Mouse (Mus musculus) lung, postnatal 0 days (tissue): ENCODE data around the gene Htr2a. TPM values are rescaled to one million over a fixed set of nuclear protein-coding genes. Genes with fewer than 3 reads are reported as not detected.

Experiments used
- ATAC-seq: fragments of 200-750 bp; cut with Nextera tagmentation; 2 replicates; pipeline ENCODE4 v1.8.0; 2017; ENCODE audit warnings: moderate library complexity
- DNase-seq: peaks from one replicate; pipeline ENCODE4 v3.0.0-alpha.2; 2016; ENCODE audit warnings: low spot score
- H3K27ac ChIP-seq: fragments of 300-500 bp; sonication (generic); 2 replicates; pipeline ENCODE4 v1.5.1; 2014; ENCODE audit warnings: antibody characterized with exemption, mild to moderate bottlenecking, low read length, mixed read lengths
- H3K27me3 ChIP-seq: fragments of 300-500 bp; sonication (generic); replicated peaks from 2 replicates; pipeline ENCODE4 v1.6.1; 2014; ENCODE audit warnings: low read length, mixed read lengths; ENCODE audit not compliant: insufficient read depth
- H3K36me3 ChIP-seq: fragments of 300-500 bp; sonication (generic); 2 replicates; pipeline ENCODE4 v1.6.1; 2014; ENCODE audit warnings: low read length, mixed read lengths; ENCODE audit not compliant: insufficient read depth
- H3K4me1 ChIP-seq: fragments of 300-500 bp; sonication (generic); 2 replicates; pipeline ENCODE4 v1.6.1; 2014; ENCODE audit warnings: antibody characterized with exemption, low read depth, low read length, mixed read lengths; ENCODE audit not compliant: insufficient read depth
- H3K4me2 ChIP-seq: fragments of 300-500 bp; sonication (generic); replicated peaks from 2 replicates; pipeline ENCODE4 v1.6.1; 2014; ENCODE audit warnings: low read depth, mild to moderate bottlenecking, low read length, moderate library complexity, mixed read lengths
- H3K4me3 ChIP-seq: fragments of 300-500 bp; sonication (generic); 2 replicates; pipeline ENCODE4 v1.5.1; 2014; ENCODE audit warnings: low read depth, low read length
- H3K9ac ChIP-seq: fragments of 300-500 bp; sonication (generic); replicated peaks from 2 replicates; pipeline ENCODE4 v1.6.1; 2014; ENCODE audit warnings: low read depth, mild to moderate bottlenecking
- H3K9me3 ChIP-seq: fragments of 300-500 bp; sonication (generic); 2 replicates; pipeline ENCODE4 v1.6.1; 2016; ENCODE audit warnings: low read length, mixed read lengths
- CTCF ChIP-seq: IDR thresholded peaks from 2 replicates; pipeline ENCODE4 v1.5.1; 2016; ENCODE audit warnings: antibody characterized with exemption, mild to moderate bottlenecking
- EP300 ChIP-seq: IDR thresholded peaks from 2 replicates; pipeline ENCODE4 v1.6.1; 2016; ENCODE audit warnings: antibody characterized with exemption, mild to moderate bottlenecking, control low read depth
- WGBS: fragments of 180-500 bp; shearing (Covaris S2); extraction: QIAGEN DNeasy Blood & Tissue Kit; methylation state at CpG from one replicate; pipeline ENCODE4 v1.1.7; 2014; 5-methylcytosine and 5-hydroxymethylcytosine counted together
- polyA plus RNA-seq: library from polyadenylated mRNA; unstranded; fragments of >200 nt; fragmentation: Nextera tagmentation; extraction: Ambion mirVana; gene quantifications from 2 replicates; pipeline ENCODE4 v1.2.1, GENCODE M21; 2015

Gene Htr2a
- polyA plus RNA-seq, 1 experiment from 2014 or later = 0.68 TPM

DNA sequence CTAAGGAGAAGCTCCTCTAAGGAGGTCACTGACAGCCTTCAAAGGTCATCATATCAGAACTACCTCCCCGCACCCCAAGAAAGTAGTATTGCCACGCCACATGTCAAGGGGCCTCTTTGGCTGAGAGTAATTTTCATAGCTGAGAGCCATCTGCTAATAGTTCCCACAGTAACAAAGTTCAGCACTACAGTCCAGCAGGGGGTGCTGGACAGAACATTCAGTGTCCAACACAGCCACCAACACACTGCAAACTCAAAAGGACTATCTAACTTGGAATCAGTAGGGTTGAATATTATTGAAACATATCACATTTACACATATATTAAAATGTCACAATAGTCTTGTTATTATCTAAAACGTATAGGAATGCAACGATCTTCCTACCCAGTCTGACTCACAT lies 2.6 kb upstream of the Htr2a start:
- H3K27me3 ChIP-seq = 0 out of 2 replicates have a peak, but pooled peaks cover 4% of the 10 kb centered on the region
- no peak overlapping the region for H3K9ac ChIP-seq
- DNase-seq (no peak), ATAC-seq (no peak)
- WGBS = 70% methylated on average over 4 of the region's 4 CpGs
- no peaks in the 10 kb centered on the region for H3K9me3 ChIP-seq
- TF ChIP-seq EP300 (no peak), CTCF (peak; percentile 47)
- no peak overlapping the region for H3K4me2 ChIP-seq
- no peaks in the 10 kb centered on the region for H3K4me1 ChIP-seq
- H3K36me3 ChIP-seq = no peaks in the 10 kb centered on the region
- H3K4me3 ChIP-seq = no peak overlapping the region
- no peak overlapping the region for H3K27ac ChIP-seq

DNA sequence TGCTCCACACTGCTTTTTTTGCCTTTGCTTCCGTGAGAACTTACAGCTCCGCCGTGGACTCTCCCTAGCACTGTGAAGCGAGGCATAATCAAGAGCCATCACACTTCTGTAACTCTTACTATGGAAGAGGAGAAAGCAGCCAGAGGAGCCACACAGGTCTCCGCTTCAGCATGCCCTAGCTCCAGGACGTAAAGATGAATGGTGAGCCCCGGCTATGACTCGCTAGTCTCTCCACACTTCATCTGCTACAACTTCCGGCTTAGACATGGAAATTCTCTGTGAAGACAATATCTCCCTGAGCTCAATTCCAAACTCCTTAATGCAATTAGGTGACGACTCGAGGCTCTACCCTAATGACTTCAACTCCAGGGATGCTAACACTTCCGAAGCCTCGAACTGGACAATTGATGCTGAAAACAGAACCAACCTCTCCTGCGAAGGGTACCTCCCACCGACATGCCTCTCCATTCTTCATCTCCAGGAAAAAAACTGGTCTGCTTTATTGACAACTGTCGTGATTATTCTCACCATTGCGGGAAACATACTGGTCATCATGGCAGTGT lies 1.1 kb downstream of the Htr2a start:
- H3K4me1 ChIP-seq = peaks cover 5% of the 10 kb centered on the region
- DNase-seq (peak; percentile 22), ATAC-seq (no peak)
- 20% methylated on average over 17 of the region's 17 CpGs for WGBS
- TF ChIP-seq CTCF (no peak), EP300 (no peak)
- H3K4me3 ChIP-seq = peak overlapping the region; percentile 41
- H3K9ac ChIP-seq = no peak overlapping the region
- no peak overlapping the region for H3K27ac ChIP-seq
- peak overlapping the region; percentile 60 for H3K4me2 ChIP-seq
- H3K27me3 ChIP-seq = 0 out of 2 replicates have a peak, but pooled peaks cover 4% of the 10 kb centered on the region
- H3K9me3 ChIP-seq = no peaks in the 10 kb centered on the region
- no peaks in the 10 kb centered on the region for H3K36me3 ChIP-seq

DNA sequence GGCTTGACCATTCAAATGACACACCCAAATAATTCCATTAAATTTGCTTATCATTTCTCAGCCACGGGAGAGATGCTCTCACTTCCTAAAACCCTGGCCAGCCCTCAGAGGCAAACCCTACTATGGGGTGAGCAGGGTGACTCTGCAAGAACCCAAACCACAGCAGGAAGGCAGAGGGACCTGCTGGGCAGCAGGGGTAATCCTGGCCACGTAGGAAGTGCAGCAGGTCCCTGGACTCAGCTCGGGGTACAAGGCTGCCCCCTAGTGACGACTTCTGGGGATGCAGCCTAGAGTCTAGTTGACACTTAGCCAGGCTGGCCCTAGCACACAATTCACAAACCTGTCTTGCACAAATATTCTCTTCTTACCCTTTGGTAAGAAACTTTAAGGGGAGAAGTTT lies 2.7 kb downstream of the Htr2a start:
- H3K4me3 ChIP-seq = peak overlapping the region; percentile 14
- 0 out of 2 replicates have a peak, but pooled peaks cover 4% of the 10 kb centered on the region for H3K27me3 ChIP-seq
- H3K36me3 ChIP-seq = no peaks in the 10 kb centered on the region
- H3K9ac ChIP-seq = no peak overlapping the region
- TF ChIP-seq EP300 = 0 out of 2 replicates have a peak, but pooled peaks have one; percentile 28
- TF ChIP-seq CTCF = peak; percentile 96
- H3K4me1 ChIP-seq = peaks cover 5% of the 10 kb centered on the region
- peak overlapping the region; percentile 60 for H3K4me2 ChIP-seq
- H3K27ac ChIP-seq = no peak overlapping the region
- H3K9me3 ChIP-seq = no peaks in the 10 kb centered on the region
- WGBS = 2% methylated on average over 4 of the region's 4 CpGs
- DNase-seq = peak; percentile 79
- peak; percentile 64 for ATAC-seq

DNA sequence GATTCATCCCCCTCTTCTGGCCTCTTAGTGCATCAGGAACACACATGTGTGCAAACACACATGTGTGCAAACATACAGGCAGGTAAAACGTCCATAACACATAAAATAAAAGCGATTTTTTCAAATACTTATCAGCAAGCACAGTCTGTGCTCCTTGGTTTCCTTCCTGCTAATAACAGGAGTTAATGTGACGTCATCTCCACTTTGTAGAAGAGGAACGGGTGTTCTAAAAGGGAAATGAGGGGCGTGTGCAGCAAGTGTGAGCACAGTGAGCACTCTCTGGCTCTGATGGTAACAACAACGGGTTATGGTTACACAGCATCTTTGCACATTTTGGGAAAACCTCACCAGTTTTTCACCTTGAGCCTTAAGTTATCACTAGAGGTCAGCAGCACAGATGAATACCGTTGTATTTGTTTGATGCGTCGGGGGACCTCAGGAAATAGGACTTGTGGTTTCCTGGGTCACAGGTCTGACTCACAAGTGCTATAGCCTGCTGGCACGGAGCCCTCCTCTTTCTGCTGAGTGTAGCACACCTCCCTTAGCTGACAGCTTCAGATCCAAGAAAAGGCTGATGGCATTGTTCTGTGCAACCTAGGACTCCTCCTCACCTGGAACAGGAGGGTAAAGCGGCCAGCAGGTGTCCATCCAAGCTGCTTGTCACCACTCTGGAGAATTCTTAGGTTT lies 5.6 kb downstream of the Htr2a start:
- WGBS = 21% methylated on average over 11 of the region's 11 CpGs
- no peaks in the 10 kb centered on the region for H3K36me3 ChIP-seq
- no peaks in the 10 kb centered on the region for H3K27me3 ChIP-seq
- H3K4me1 ChIP-seq = peaks cover 5% of the 10 kb centered on the region
- TF ChIP-seq EP300 (peak; percentile 98), CTCF (no peak)
- peak; percentile 89 for DNase-seq
- H3K27ac ChIP-seq = no peak overlapping the region
- no peak overlapping the region for H3K9ac ChIP-seq
- H3K9me3 ChIP-seq = no peaks in the 10 kb centered on the region
- H3K4me3 ChIP-seq = no peak overlapping the region
- 0 out of 2 replicates have a peak overlapping the region, but pooled peaks have one; percentile 3 for H3K4me2 ChIP-seq
- peak; percentile 82 for ATAC-seq

DNA sequence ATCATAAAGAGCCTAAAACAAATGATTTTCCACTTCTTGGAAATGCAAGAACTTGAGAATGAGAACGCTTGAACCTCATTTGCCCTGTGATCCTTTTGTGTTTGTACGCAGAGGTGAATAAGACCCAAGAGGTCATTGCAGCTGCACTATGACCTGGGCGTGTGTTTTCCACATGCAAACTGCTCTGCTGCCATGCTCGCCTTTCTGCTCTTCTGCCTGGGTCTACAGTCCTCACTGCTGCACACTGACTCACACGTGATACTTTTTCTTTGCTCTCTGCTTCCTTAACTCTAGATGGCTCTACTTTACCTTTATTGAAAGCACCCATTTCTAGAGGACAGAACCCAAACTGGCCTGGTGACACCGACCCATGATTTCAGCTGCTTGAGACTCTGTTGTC lies 9.4 kb downstream of the Htr2a start:
- peaks cover 5% of the 10 kb centered on the region for H3K4me1 ChIP-seq
- WGBS = 78% methylated on average over 6 of the region's 6 CpGs
- H3K27me3 ChIP-seq = no peaks in the 10 kb centered on the region
- no peak overlapping the region for H3K4me3 ChIP-seq
- H3K36me3 ChIP-seq = no peaks in the 10 kb centered on the region
- H3K4me2 ChIP-seq = no peak overlapping the region
- ATAC-seq (no peak), DNase-seq (no peak)
- no peak overlapping the region for H3K9ac ChIP-seq
- TF ChIP-seq CTCF (no peak), EP300 (no peak)
- no peaks in the 10 kb centered on the region for H3K9me3 ChIP-seq
- no peak overlapping the region for H3K27ac ChIP-seq

DNA sequence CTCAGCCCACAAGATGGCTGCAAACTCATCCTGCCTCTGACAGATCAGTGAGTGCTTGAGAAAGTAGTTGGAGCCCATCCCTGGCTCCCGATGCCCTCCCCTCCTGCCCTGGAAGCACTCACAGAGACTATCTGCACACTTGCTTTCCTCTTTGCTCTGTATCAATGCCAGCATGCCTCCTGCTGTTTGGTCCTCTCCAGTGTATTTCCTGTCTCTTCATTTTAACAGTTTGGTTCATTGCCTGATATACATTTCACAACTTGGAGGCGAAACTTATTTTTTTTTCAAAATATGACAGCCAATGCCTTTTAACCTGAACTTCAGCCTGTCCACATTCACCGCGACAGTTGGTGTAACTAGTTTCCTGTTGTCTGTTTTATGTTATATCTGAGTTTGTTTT lies 11.0 kb downstream of the Htr2a start:
- DNase-seq = no peak
- no peak overlapping the region for H3K27ac ChIP-seq
- whole genome bisulfite sequencing = 56% methylated on average over 4 of the region's 4 CpGs

More for the DNA sequence above, 11.0 kb downstream of the Htr2a start:
- Histone ChIP-seq H3K4me2 (no peak overlapping the region), H3K27me3 (no peaks in the 10 kb centered on the region), H3K4me3 (no peak overlapping the region), H3K9ac (no peak overlapping the region), H3K4me1 (peaks cover under 1% of the 10 kb centered on the region), H3K9me3 (no peaks in the 10 kb centered on the region), H3K36me3 (no peaks in the 10 kb centered on the region)
- TF ChIP-seq EP300 (no peak), CTCF (no peak)
- ATAC-seq = no peak
